Comparison of ENCODE assay signal across 26 mouse cellular contexts in the genomic region with DNA sequence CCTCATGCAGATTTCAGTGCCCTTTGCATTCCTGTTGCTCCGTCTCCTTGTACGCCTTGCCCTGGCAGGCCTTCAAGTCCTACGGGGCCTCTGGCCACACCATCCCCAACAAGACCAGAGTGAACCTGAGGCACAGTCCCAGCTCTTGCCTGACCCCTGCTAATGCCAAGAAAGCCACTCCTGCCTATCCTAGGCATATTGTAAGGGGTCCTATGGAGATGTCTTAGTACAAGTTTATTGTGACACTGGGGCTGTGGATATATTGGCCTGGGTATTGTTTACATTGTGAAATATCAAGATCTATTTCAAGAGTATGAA. TPM values are rescaled to one million over a fixed set of nuclear protein-coding genes. Genes with fewer than 3 reads are reported as not detected.
A peak's percentile ranks its signal among the peaks of the same experiment; 100 is the strongest.
DNase-seq lines count a peak whose midpoint lies in the region; ATAC-seq and TF ChIP-seq lines count a peak whose summit lies in the region.
"Had no signal": no experiment of that assay in that cellular context is flagged by ENCODE, and none has a peak within 500 bp of the region (broad histone marks: within the 10 kb centered on the region; RNA-seq: fewer than 3 reads in every experiment).

No protein-coding gene starts in this region.

- 2% methylated on average over 3 of the region's 3 CpGs for WGBS in cerebellum, adult 2 months
- WGBS in hindbrain, embryonic 16.5 days: 70% methylated on average over 3 of the region's 3 CpGs
- 74% methylated on average over 3 of the region's 3 CpGs for WGBS in hindbrain, postnatal 0 days
- 95% methylated on average over 3 of the region's 3 CpGs for WGBS in neural tube, embryonic 14.5 days

- H3K27me3 ChIP-seq in cerebellum, adult 2 months (ENCODE audit: control insufficient read depth, insufficient read depth, low read length): no peaks in the 10 kb centered on the region
- H3K27me3 ChIP-seq in hindbrain, embryonic 16.5 days (replicated peaks; ENCODE audit: control insufficient read depth, insufficient read depth, low read length): no peaks in the 10 kb centered on the region
- H3K27me3 ChIP-seq in hindbrain, postnatal 0 days (ENCODE audit: insufficient read depth, low read length): no peaks in the 10 kb centered on the region
- H3K27me3 ChIP-seq in neural tube, embryonic 14.5 days (ENCODE audit: control insufficient read depth, insufficient read depth, low read length): no peaks in the 10 kb centered on the region
- H3K27me3 ChIP-seq: embryonic facial prominence, embryonic 12.5 days; heart, embryonic 15.5 days; neural tube, embryonic 13.5 days had no signal

- H3K4me1 ChIP-seq in cerebellum, adult 2 months (ENCODE audit: control insufficient read depth, insufficient read depth, low read length): peaks cover 29% of the 10 kb centered on the region
- no peaks in the 10 kb centered on the region for H3K4me1 ChIP-seq in hindbrain, embryonic 16.5 days (ENCODE audit: control insufficient read depth, insufficient read depth, low read depth, low read length)
- H3K4me1 ChIP-seq in hindbrain, postnatal 0 days (ENCODE audit: insufficient read depth, low read length): no peaks in the 10 kb centered on the region
- no peaks in the 10 kb centered on the region for H3K4me1 ChIP-seq in neural tube, embryonic 14.5 days (ENCODE audit: control insufficient read depth, insufficient read depth, low read length)
- H3K4me1 ChIP-seq: embryonic facial prominence, embryonic 12.5 days; midbrain, embryonic 10.5 days; neural tube, embryonic 13.5 days had no signal

- no peak for TF ChIP-seq CTCF in cerebellum, adult 2 months (IDR thresholded peaks at IDR 0.05; ENCODE audit: borderline replicate concordance, insufficient read depth, low read depth, low read length)
- TF ChIP-seq CTCF in hindbrain, postnatal 0 days (IDR thresholded peaks at IDR 0.05; ENCODE audit: low read depth): no peak

- H3K4me2 ChIP-seq in hindbrain, embryonic 16.5 days (ENCODE audit: low read length): no peak overlapping the region
- H3K4me2 ChIP-seq in hindbrain, postnatal 0 days (ENCODE audit: low read depth, low read length): no peak overlapping the region
- H3K4me2 ChIP-seq in neural tube, embryonic 14.5 days (ENCODE audit: low read depth, low read length): no peak overlapping the region
- H3K4me2 ChIP-seq: embryonic facial prominence, embryonic 12.5 days; heart, embryonic 15.5 days; neural tube, embryonic 13.5 days had no signal

- no peak overlapping the region for H3K9ac ChIP-seq in hindbrain, embryonic 16.5 days (ENCODE audit: low read depth, low read length)
- no peak overlapping the region for H3K9ac ChIP-seq in hindbrain, postnatal 0 days (replicated peaks; ENCODE audit: low read length)
- H3K9ac ChIP-seq in neural tube, embryonic 14.5 days (replicated peaks; ENCODE audit: low read depth, low read length): no peak overlapping the region
- H3K9ac ChIP-seq: embryonic facial prominence, embryonic 12.5 days; heart, embryonic 15.5 days; liver, embryonic 14.5 days; neural tube, embryonic 13.5 days had no signal

- no peaks in the 10 kb centered on the region for H3K9me3 ChIP-seq in hindbrain, embryonic 16.5 days (ENCODE audit: control insufficient read depth, low read length)
- no peaks in the 10 kb centered on the region for H3K9me3 ChIP-seq in hindbrain, postnatal 0 days (ENCODE audit: low read length)
- no peaks in the 10 kb centered on the region for H3K9me3 ChIP-seq in neural tube, embryonic 14.5 days (ENCODE audit: control insufficient read depth, low read length)
- H3K9me3 ChIP-seq: embryonic facial prominence, embryonic 12.5 days; G1E; heart, embryonic 15.5 days; midbrain, embryonic 10.5 days; neural tube, embryonic 13.5 days had no signal

- peak; percentile 9; the same call in 1 of the 2 replicates for ATAC-seq in hindbrain, embryonic 16.5 days
- no peak for ATAC-seq in hindbrain, postnatal 0 days
- no peak for ATAC-seq in neural tube, embryonic 14.5 days (ENCODE audit: low read depth)
- ATAC-seq: forebrain, embryonic 16.5 days; inflammation-experienced regulatory T-cells, adult 6 months had no signal

- H3K4me3 ChIP-seq in cerebellum, adult 2 months (replicated peaks; ENCODE audit: insufficient read depth, low read depth, low read length): no peak overlapping the region
- no peak overlapping the region for H3K4me3 ChIP-seq in hindbrain, embryonic 16.5 days (ENCODE audit: low read length)
- no peak overlapping the region for H3K4me3 ChIP-seq in hindbrain, postnatal 0 days (ENCODE audit: low read length)
- no peak overlapping the region for H3K4me3 ChIP-seq in neural tube, embryonic 14.5 days (ENCODE audit: low read depth, low read length)
- H3K4me3 ChIP-seq: embryonic facial prominence, embryonic 12.5 days; heart, embryonic 15.5 days; midbrain, embryonic 10.5 days; myocyte; neural tube, embryonic 13.5 days had no signal

- DNase-seq in cerebellum, adult 2 months: no peak
- no peak for DNase-seq in cerebellum, postnatal 10 days
- DNase-seq in hindbrain, postnatal 0 days (ENCODE audit: low spot score): no peak
- DNase-seq in kidney, postnatal 36 days: peak; percentile 33 to 55
- no peak for DNase-seq in kidney, adult 11 months
- DNase-seq in neural tube, embryonic 10.5 days (ENCODE audit: extremely low spot score, low spot score): no peak
- DNase-seq: adrenal gland, adult 8-10 months; cerebellum, adult 8-10 months; kidney, adult 9 months; liver; lung, adult 2 months; lung, postnatal 10 days; thymus, adult 2 months; thymus, postnatal 36 days had no signal

- H3K27ac ChIP-seq in cerebellum, adult 2 months (ENCODE audit: insufficient read depth, low read length): peak overlapping the region; percentile 29; the same call in 1 of the 2 replicates
- no peak overlapping the region for H3K27ac ChIP-seq in hindbrain, embryonic 16.5 days (ENCODE audit: low read depth, low read length)
- H3K27ac ChIP-seq in hindbrain, postnatal 0 days: no peak overlapping the region
- H3K27ac ChIP-seq in neural tube, embryonic 14.5 days (ENCODE audit: low read depth, low read length): peak overlapping the region; percentile 10; the same call in 1 of the 2 replicates
- H3K27ac ChIP-seq: embryonic facial prominence, embryonic 12.5 days; heart, embryonic 15.5 days; liver, embryonic 14.5 days; midbrain, embryonic 10.5 days; neural tube, embryonic 13.5 days had no signal

- H3K36me3 ChIP-seq in hindbrain, embryonic 16.5 days (ENCODE audit: control insufficient read depth, insufficient read depth, low read length): peaks cover 23% of the 10 kb centered on the region
- H3K36me3 ChIP-seq in hindbrain, postnatal 0 days (ENCODE audit: insufficient read depth, low read length): peaks cover 46% of the 10 kb centered on the region
- H3K36me3 ChIP-seq in neural tube, embryonic 14.5 days (ENCODE audit: control insufficient read depth, insufficient read depth, low read length): peaks cover 32% of the 10 kb centered on the region; the same call in 1 of the 2 replicates

- TF ChIP-seq POLR2A in cerebellum, adult 2 months (IDR thresholded peaks at IDR 0.05; ENCODE audit: borderline replicate concordance, insufficient read depth, low read length): no peak

RNA-seq across cellular contexts. Expression of gene Idua, which starts 13.8 kb away (rescaled TPM):
- 29.0 and 37.8 TPM in 2 replicates for polyA plus RNA-seq in cerebellum, adult 2 months (2012; rRNA removed)
- 13.3 and 13.7 TPM in 2 replicates for polyA plus RNA-seq in hindbrain, embryonic 16.5 days (2015; fragmentation: Nextera tagmentation; extraction: Ambion mirVana)
- 4.9 and 11.4 TPM in 2 replicates for total RNA-seq in hindbrain, postnatal 0 days (2014; rRNA removed)
- polyA plus RNA-seq in hindbrain, postnatal 0 days (2015; fragmentation: Nextera tagmentation; extraction: Ambion mirVana): 8.0 and 8.2 TPM in 2 replicates
- 11.7 and 12.2 TPM in 2 replicates for polyA plus RNA-seq in neural tube, embryonic 14.5 days (2014; fragmentation: Nextera tagmentation; extraction: Ambion mirVana)

RNA-seq across cellular contexts. Expression of gene Tmem175, which starts 16.7 kb away (rescaled TPM):
- polyA plus RNA-seq in cerebellum, adult 2 months (2012; rRNA removed): 50.8 and 52.4 TPM in 2 replicates
- polyA plus RNA-seq in hindbrain, embryonic 16.5 days (2015; fragmentation: Nextera tagmentation; extraction: Ambion mirVana): 28.6 and 30.9 TPM in 2 replicates
- 43.6 and 50.0 TPM in 2 replicates for total RNA-seq in hindbrain, postnatal 0 days (2014; rRNA removed)
- 38.7 and 40.6 TPM in 2 replicates for polyA plus RNA-seq in hindbrain, postnatal 0 days (2015; fragmentation: Nextera tagmentation; extraction: Ambion mirVana)
- polyA plus RNA-seq in neural tube, embryonic 14.5 days (2014; fragmentation: Nextera tagmentation; extraction: Ambion mirVana): 29.4 and 30.8 TPM in 2 replicates

RNA-seq across cellular contexts. Expression of gene Gak, which starts 16.7 kb away (rescaled TPM):
- 89.9 and 91.6 TPM in 2 replicates for polyA plus RNA-seq in cerebellum, adult 2 months (2012; rRNA removed)
- polyA plus RNA-seq in hindbrain, embryonic 16.5 days (2015; fragmentation: Nextera tagmentation; extraction: Ambion mirVana): 47.5 and 56.5 TPM in 2 replicates
- 75.5 and 87.8 TPM in 2 replicates for total RNA-seq in hindbrain, postnatal 0 days (2014; rRNA removed)
- polyA plus RNA-seq in hindbrain, postnatal 0 days (2015; fragmentation: Nextera tagmentation; extraction: Ambion mirVana): 40.2 and 43.5 TPM in 2 replicates
- 42.4 and 49.9 TPM in 2 replicates for polyA plus RNA-seq in neural tube, embryonic 14.5 days (2014; fragmentation: Nextera tagmentation; extraction: Ambion mirVana)

RNA-seq across cellular contexts. Expression of gene Dgkq, which starts 23.2 kb away (rescaled TPM):
- polyA plus RNA-seq in cerebellum, adult 2 months (2012; rRNA removed): 89.1 and 91.8 TPM in 2 replicates
- 26.6 and 33.4 TPM in 2 replicates for polyA plus RNA-seq in hindbrain, embryonic 16.5 days (2015; fragmentation: Nextera tagmentation; extraction: Ambion mirVana)
- 48.2 and 64.4 TPM in 2 replicates for total RNA-seq in hindbrain, postnatal 0 days (2014; rRNA removed)
- polyA plus RNA-seq in hindbrain, postnatal 0 days (2015; fragmentation: Nextera tagmentation; extraction: Ambion mirVana): 19.3 and 20.0 TPM in 2 replicates
- 25.5 and 28.7 TPM in 2 replicates for polyA plus RNA-seq in neural tube, embryonic 14.5 days (2014; fragmentation: Nextera tagmentation; extraction: Ambion mirVana)

RNA-seq across cellular contexts. Expression of gene Slc26a1, which starts 29.1 kb away (rescaled TPM):
- polyA plus RNA-seq in cerebellum, adult 2 months (2012; rRNA removed): 1.7 and 1.9 TPM in 2 replicates
- 3.6 and 3.9 TPM in 2 replicates for polyA plus RNA-seq in hindbrain, embryonic 16.5 days (2015; fragmentation: Nextera tagmentation; extraction: Ambion mirVana)
- 6.3 and 12.6 TPM in 2 replicates for total RNA-seq in hindbrain, postnatal 0 days (2014; rRNA removed)
- 3.5 and 3.6 TPM in 2 replicates for polyA plus RNA-seq in hindbrain, postnatal 0 days (2015; fragmentation: Nextera tagmentation; extraction: Ambion mirVana)
- 2.6 and 3.3 TPM in 2 replicates for polyA plus RNA-seq in neural tube, embryonic 14.5 days (2014; fragmentation: Nextera tagmentation; extraction: Ambion mirVana)
- total RNA-seq: heart, postnatal 25 days had no signal

Comparison
In these comparisons a context has a peak if more than half of its experiments do, and no peak if none do; other contexts are left out.
1. DNase-seq: peak in kidney, postnatal 36 days (2 of 2); none in cerebellum, adult 2 months (0 of 2), cerebellum, postnatal 10 days (0 of 2), hindbrain, postnatal 0 days (single experiment), kidney, adult 11 months (single experiment) and neural tube, embryonic 10.5 days (single experiment).
2. H3K27ac ChIP-seq: peak in cerebellum, adult 2 months (single experiment) and neural tube, embryonic 14.5 days (single experiment); none in hindbrain, embryonic 16.5 days (single experiment) and hindbrain, postnatal 0 days (single experiment).